Comparison of ENCODE assay signal across 9 mouse cellular contexts in genomic region chr13:113224105-113224504, GRCm38 (mm10). TPM values are rescaled to one million over a fixed set of nuclear protein-coding genes. Genes with fewer than 3 reads are reported as not detected.
A peak's percentile ranks its signal among the peaks of the same experiment; 100 is the strongest.
DNase-seq lines count a peak whose midpoint lies in the region; ATAC-seq lines count a peak whose summit lies in the region.
"Had no signal": no experiment of that assay in that cellular context is flagged by ENCODE, and none has a peak within 500 bp of the region (broad histone marks: within the 10 kb centered on the region; RNA-seq: fewer than 3 reads in every experiment).

No protein-coding gene starts in this region.

- H3K4me3 ChIP-seq in intestine, embryonic 16.5 days (ENCODE audit: low read length): no peak overlapping the region

- no peak overlapping the region for H3K27ac ChIP-seq in intestine, embryonic 16.5 days (ENCODE audit: low read length)

- H3K9ac ChIP-seq in intestine, embryonic 16.5 days (ENCODE audit: low read depth, low read length): no peak overlapping the region

- H3K27me3 ChIP-seq in intestine, embryonic 16.5 days (replicated peaks; ENCODE audit: control insufficient read depth, insufficient read depth, low read length): no peaks in the 10 kb centered on the region

- no peak for ATAC-seq in intestine, embryonic 16.5 days

- H3K9me3 ChIP-seq in intestine, embryonic 16.5 days (ENCODE audit: control insufficient read depth, low read length): no peaks in the 10 kb centered on the region

- DNase-seq in 3T3-L1 (ENCODE audit: low read depth, low spot score): peak; percentile 82
- DNase-seq in adipocyte (ENCODE audit: low spot score): peak; percentile 78
- DNase-seq in gastrocnemius, postnatal 10 days: peak; percentile 47
- DNase-seq in left cerebral cortex, postnatal 25 days (ENCODE audit: low spot score in 2 of 2): peak; percentile 24 to 58
- peak; percentile 51 for DNase-seq in ovary, postnatal 14 days (ENCODE audit: low spot score)
- no peak for DNase-seq in MN1 (ENCODE audit: low spot score)
- no peak for DNase-seq in natural killer cell, adult 2 months (ENCODE audit: low spot score in 2 of 2)

- intact Hi-C loops in left cerebral cortex, postnatal 25 days (cut with DNase I): no loop called here

- peaks cover 3% of the 10 kb centered on the region; the same call in 1 of the 2 replicates for H3K4me1 ChIP-seq in intestine, embryonic 16.5 days (ENCODE audit: control insufficient read depth, insufficient read depth, low read length)

- H3K36me3 ChIP-seq in intestine, embryonic 16.5 days (ENCODE audit: control insufficient read depth, insufficient read depth, low read length): no peaks in the 10 kb centered on the region

- WGBS in intestine, embryonic 16.5 days: 27% methylated on average over 2 of the region's 2 CpGs

- H3K4me2 ChIP-seq in intestine, embryonic 16.5 days (ENCODE audit: low read depth, low read length): peak overlapping the region; percentile 22; the same call in 1 of the 2 replicates

RNA-seq across cellular contexts. Expression of gene Gzmk, which starts 1.6 kb away (rescaled TPM):
- total RNA-seq in gastrocnemius, postnatal 10 days (2021): not detected
- not detected in 2 replicates for polyA plus RNA-seq in intestine, embryonic 16.5 days (2015; fragmentation: Nextera tagmentation; extraction: Ambion mirVana)
- total RNA-seq in left cerebral cortex, postnatal 25 days (2021): not detected
- total RNA-seq: adrenal gland, postnatal 4 days had no signal

RNA-seq across cellular contexts. Expression of gene Esm1, which starts 14.6 kb away (rescaled TPM):
- 1 to 10 TPM; 3.6 to 3.9 TPM for total RNA-seq in gastrocnemius, postnatal 10 days (2021)
- 3.6 and 4.8 TPM in 2 replicates for polyA plus RNA-seq in intestine, embryonic 16.5 days (2015; fragmentation: Nextera tagmentation; extraction: Ambion mirVana)
- under 1 TPM in 1 of 2 experiments, not detected in 1; 0.41 TPM for total RNA-seq in left cerebral cortex, postnatal 25 days (2021)

Comparison
In these comparisons a context has a peak if more than half of its experiments do, and no peak if none do; other contexts are left out.
1. DNase-seq: peak in 3T3-L1 (single experiment), adipocyte (single experiment), gastrocnemius, postnatal 10 days (single experiment), left cerebral cortex, postnatal 25 days (2 of 2) and ovary, postnatal 14 days (single experiment); none in MN1 (single experiment) and natural killer cell, adult 2 months (0 of 2).